Mouse (Mus musculus) spleen, adult 12 weeks (tissue): ENCODE data around the gene Ccl9.

Experiments used
- DNase-seq: peaks from one replicate; pipeline ENCODE4 v3.0.0; 2022; ENCODE audit warnings: low spot score

Ccl9 gene

DNA sequence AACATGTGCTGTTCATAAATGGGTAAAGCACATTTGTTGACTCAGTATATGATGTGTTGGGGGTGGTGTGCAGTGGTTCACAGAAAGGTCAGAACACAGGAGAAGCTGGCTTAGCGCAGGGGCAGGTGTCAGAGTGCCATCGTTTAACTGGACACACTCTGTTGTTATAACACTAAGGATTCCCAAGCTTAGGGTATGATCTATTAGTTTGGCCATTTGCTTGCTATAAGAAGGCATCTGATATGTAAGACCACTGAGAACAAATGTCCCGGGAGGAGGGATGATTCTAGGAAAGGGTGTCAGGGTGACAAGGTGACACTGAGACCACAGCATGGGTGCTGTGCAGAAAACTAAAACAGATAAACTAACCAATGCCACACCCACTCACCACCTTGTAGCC, 41.6 kb downstream of the Ccl9 start:
- no peak for DNase-seq

DNA sequence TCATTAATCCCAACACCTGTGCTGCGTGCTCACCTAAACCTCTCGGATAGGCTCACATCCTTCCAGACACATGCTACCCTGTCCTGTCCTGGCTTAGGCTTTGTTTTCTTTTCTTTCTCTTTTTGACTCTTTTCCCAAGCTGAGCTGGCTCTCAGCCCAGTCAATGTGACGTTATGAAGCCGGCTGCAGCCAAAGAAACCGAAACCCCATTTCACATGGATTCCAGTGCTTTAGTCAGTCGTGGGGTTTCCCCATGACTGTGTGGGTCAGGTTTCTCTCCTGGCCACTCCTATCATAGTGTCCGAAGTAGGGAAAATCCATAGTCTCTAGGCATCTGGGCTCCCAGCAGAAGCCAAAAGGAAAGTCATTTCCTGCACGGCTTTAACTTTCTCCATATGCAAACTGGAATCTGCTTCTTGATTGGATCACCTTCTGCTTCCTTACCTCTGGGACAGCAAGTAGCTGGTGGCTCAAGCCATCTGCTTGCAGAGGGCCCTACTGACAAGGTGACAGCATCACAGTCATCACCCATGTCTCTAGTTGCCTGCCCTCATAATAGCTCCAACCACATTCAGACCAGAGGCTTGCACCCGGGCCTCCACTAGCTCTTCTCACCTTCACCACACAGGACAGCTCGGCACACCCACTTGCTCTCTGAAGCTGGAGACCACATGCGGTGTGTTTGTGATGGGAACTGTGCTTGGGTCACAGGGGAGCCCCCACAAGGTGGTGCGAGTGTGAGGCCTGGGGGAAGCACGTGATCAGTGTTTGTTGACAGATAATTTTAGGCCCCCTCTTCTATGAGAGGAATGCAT, 43.6 kb downstream of the Ccl9 start:
- DNase-seq, result no peak

DNA sequence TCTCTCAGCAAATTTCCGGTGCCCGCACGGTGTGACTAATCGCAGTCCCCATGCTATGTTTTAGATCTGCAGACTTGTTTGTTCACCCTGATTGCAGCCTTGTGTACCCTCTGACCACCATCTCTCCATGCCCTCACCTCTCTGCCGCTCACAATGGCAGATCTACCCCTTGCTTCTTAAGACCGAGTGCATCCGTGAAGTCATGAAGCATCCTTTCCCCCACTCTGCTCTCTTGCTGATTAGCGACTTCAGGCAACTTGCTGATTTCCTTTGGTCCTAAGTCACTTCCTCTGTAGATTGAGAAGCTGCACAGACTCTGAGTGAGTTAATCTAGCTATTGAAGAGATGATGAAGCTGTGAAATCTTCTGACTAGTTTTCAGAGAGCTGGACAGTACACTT, 44.3 kb downstream of the Ccl9 start:
- no peak for DNase-seq

DNA sequence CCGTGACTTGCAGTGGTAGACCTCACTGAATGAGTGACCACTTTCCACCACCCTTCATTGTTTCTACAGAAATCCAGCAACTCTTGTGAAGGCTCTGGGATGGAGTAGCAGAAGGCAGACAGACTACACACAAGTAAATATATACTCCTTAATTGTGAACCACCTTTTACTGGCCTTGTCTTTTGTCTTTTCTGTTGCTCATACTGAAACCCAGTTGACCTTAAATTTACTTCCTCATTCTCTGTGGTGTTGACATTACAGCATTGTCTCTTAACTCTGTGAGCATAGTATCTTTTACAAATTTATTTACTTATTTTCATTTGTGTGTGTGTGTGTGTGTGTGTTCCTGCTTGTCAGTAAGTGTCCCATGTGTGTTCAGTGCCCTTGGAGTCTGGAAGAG, 45.2 kb downstream of the Ccl9 start:
- DNase-seq, result no peak

DNA sequence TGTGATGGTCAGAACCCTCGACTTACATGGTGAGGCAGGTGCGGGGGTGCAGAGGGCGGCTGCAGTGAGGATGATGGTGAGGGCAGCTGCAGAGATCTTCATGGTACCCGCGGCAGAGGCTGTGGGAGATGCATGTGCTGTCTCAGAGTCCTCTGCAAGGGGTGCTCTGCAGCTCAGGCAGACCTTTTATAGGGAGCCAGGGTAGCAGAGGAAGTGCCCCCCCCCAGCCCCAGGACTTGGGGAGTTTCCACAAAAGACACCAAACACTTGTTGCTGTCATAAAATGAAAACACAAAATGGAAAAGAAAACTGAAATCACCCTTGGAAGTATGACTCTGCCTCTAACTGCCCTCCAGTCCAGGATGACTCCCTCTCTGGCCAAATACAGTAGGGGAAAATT, 48.1 kb downstream of the Ccl9 start, which contains the start of gene Ccl5:
TSS of gene Ccl5 (minus strand) at position 159 of the 400 bp plus-strand sequence.
- no peak for DNase-seq

DNA sequence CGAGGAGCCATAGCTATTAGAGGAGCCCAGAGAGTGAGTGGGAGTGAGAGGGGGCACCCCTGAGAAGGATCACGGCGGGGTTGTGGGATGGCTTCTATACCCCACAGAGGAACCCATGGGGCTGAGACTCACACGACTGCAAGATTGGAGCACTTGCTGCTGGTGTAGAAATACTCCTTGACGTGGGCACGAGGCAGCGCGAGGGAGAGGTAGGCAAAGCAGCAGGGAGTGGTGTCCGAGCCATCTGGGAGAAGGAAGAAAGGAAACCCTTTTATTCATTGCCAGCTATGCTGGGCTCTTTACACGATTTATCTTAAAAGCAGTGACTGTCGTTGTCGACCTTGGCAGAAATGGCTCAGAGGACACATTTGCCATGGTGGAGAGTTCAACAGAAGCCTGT, 49.4 kb downstream of the Ccl9 start:
- DNase-seq, result no peak
